Mouse (Mus musculus): ENCODE data around the gene Hace1. TPM values are rescaled to one million over a fixed set of nuclear protein-coding genes. Genes with fewer than 3 reads are reported as not detected.

Hace1 gene
- 18.6 to 22.8 TPM (median 21.8 TPM) in 4 replicates for total RNA-seq (2023)

DNA sequence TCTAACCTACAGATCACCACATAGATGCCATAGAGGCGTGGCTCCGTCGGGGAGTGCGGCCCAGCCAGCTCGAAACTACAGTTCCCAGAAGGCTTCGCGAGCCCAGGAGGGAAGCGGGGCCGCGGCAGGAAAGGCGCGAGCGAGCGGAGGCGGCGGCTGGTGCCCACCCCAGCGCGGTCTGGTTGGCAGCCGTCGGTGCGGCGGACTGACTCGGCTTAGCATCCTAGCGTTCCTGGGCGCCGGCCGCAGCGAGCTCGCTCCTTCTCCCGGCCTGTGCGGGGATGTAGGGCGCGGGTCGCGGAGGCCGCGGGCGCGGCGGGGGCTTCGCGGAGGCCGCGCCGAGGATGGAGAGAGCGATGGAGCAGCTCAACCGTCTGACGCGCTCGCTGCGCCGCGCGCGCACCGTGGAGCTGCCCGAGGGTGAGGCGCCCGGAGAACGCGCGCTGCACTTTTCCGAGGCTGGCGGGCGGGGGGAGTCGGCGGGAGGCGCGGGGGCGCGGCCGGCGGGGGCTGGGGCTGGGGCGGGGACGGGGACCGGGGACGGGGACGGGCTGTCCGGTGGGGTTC is at the start of gene Hace1:
Hace1 (plus strand) TSS at position 99 of the 567 bp plus-strand sequence.

Other genes with a start within 250 kb of the Hace1 start
- not detected in 4 replicates for gene Bves, start 242.1 kb upstream of the Hace1 start, total RNA-seq (2023)
- gene Lin28b, start 91.4 kb upstream of the Hace1 start, total RNA-seq (2023): not detected in 4 replicates